Mouse (Mus musculus): ENCODE data around the gene Hykk.
A peak's percentile ranks its signal among the peaks of the same experiment; 100 is the strongest.
"Not testable (repeated sequence)": the region's sequence is repeated elsewhere in the genome, so short reads cannot be mapped to it uniquely, and the experiment has no call there.

The Hykk gene

GRCm38 (mm10) chr9:54917010-54917677, at the start of gene Hykk:
TSS of gene Hykk (plus strand) at chr9:54917283.
- peak; percentile 88 for DNase-seq (ENCODE audit: low read depth, low spot score)

- DNase-seq (ENCODE audit: low read depth, low spot score), result no peak
Observed at GRCm38 (mm10) chr9:54878759-54879158, 38.3 kb upstream of the Hykk start.

- no peak for DNase-seq (ENCODE audit: low read depth, low spot score)
Observed at GRCm38 (mm10) chr9:54892111-54892510, 25.0 kb upstream of the Hykk start.

- DNase-seq (ENCODE audit: low read depth, low spot score), result peak; percentile 26
Observed at GRCm38 (mm10) chr9:54897097-54897496, 20.0 kb upstream of the Hykk start.

- DNase-seq (ENCODE audit: low read depth, low spot score), result no peak
Observed at GRCm38 (mm10) chr9:54909446-54909845, 7.6 kb upstream of the Hykk start.

GRCm38 (mm10) chr9:54915576-54915975, 1.5 kb upstream of the Hykk start:
- no peak for DNase-seq (ENCODE audit: low read depth, low spot score)

GRCm38 (mm10) chr9:54916401-54916800, 682 bp upstream of the Hykk start:
- peak; percentile 6 for DNase-seq (ENCODE audit: low read depth, low spot score)

- no peak for DNase-seq (ENCODE audit: low read depth, low spot score)
Observed at GRCm38 (mm10) chr9:54918191-54918590, 1.1 kb downstream of the Hykk start.

GRCm38 (mm10) chr9:54918781-54919180, 1.7 kb downstream of the Hykk start:
- no peak for DNase-seq (ENCODE audit: low read depth, low spot score)

- DNase-seq (ENCODE audit: low read depth, low spot score), result no peak
Observed at GRCm38 (mm10) chr9:54919946-54920345, 2.9 kb downstream of the Hykk start.

GRCm38 (mm10) chr9:54930741-54931140, 13.7 kb downstream of the Hykk start:
- DNase-seq (ENCODE audit: low read depth, low spot score), result no peak

GRCm38 (mm10) chr9:54931765-54932164, 14.7 kb downstream of the Hykk start:
- peak; percentile 11 for DNase-seq (ENCODE audit: low read depth, low spot score)

- DNase-seq (ENCODE audit: low read depth, low spot score), result no peak
Observed at GRCm38 (mm10) chr9:54932379-54932778, 15.3 kb downstream of the Hykk start.

- DNase-seq (ENCODE audit: low read depth, low spot score), result no peak
Observed at GRCm38 (mm10) chr9:54942071-54942470, 25.0 kb downstream of the Hykk start.

- no peak for DNase-seq (ENCODE audit: low read depth, low spot score)
Observed at GRCm38 (mm10) chr9:54944467-54944866, 27.4 kb downstream of the Hykk start.

GRCm38 (mm10) chr9:54946256-54946655, 29.2 kb downstream of the Hykk start:
- no peak for DNase-seq (ENCODE audit: low read depth, low spot score)

- no peak for DNase-seq (ENCODE audit: low read depth, low spot score)
Observed at GRCm38 (mm10) chr9:54949465-54949864, 32.4 kb downstream of the Hykk start.

- DNase-seq (ENCODE audit: low read depth, low spot score), result not testable (repeated sequence)
Observed at GRCm38 (mm10) chr9:54950162-54950561, 33.1 kb downstream of the Hykk start.

- DNase-seq (ENCODE audit: low read depth, low spot score), result peak; percentile 97
Observed at GRCm38 (mm10) chr9:54950575-54951321, 33.7 kb downstream of the Hykk start, which contains the start of the genes Psma4 and AY074887. TSS of gene Psma4 (plus strand) at chr9:54950790. TSS of gene AY074887 (minus strand) at chr9:54950998.

GRCm38 (mm10) chr9:54961059-54961458, 44.0 kb downstream of the Hykk start:
- peak; percentile 35 for DNase-seq (ENCODE audit: low read depth, low spot score)

GRCm38 (mm10) chr9:54963669-54964068, 46.6 kb downstream of the Hykk start:
- DNase-seq (ENCODE audit: low read depth, low spot score), result no peak

GRCm38 (mm10) chr9:54969972-54970637, 53.0 kb downstream of the Hykk start:
- no peak for DNase-seq (ENCODE audit: low read depth, low spot score)
